In the genomic region with DNA sequence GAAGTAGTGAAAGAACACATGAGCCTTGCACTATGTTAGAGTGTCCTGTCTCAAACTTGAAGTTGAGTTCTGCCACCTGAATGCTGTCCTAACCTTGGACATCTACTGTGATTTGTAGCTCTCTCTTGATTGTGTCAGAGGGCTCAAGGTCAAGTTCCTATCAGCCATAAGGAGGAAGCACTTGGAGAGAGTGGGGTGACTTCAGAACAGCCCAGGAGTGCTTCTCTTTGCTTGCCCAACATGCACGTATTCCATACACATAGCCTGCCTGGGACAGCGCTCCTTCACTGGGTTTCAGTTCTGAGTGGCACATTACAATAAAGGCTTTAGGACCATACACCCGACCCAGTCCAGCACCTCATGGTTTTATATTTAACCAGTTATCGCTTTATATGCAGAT, we compare ENCODE assay signal across 1 mouse cellular context.
TF ChIP-seq lines count a peak whose summit lies in the region.

No protein-coding gene starts in this region.

TF ChIP-seq in CH12.LX, 34 proteins besides CTCF, POLR2A, EP300 and RAD21:
- no peak for TF ChIP-seq MEF2A (IDR thresholded peaks at IDR 0.05; ENCODE audit: borderline replicate concordance, low read depth, low read length)
- no peak for TF ChIP-seq E2F4 (IDR thresholded peaks at IDR 0.05; ENCODE audit: insufficient replicate concordance, low read depth, low read length)
- no peak for TF ChIP-seq ZMIZ1 (IDR thresholded peaks at IDR 0.05; ENCODE audit: low read depth, low read length)
- no peak for TF ChIP-seq TBP (conservative IDR thresholded peaks at IDR 0.05; ENCODE audit: low read depth, low read length)
- no peak for TF ChIP-seq NRF1 (IDR thresholded peaks at IDR 0.05; ENCODE audit: low read depth, low read length)
- TF ChIP-seq MAX (IDR thresholded peaks at IDR 0.05; ENCODE audit: low read length): no peak
- no peak for TF ChIP-seq ZKSCAN1 (IDR thresholded peaks at IDR 0.05; ENCODE audit: borderline replicate concordance, low read depth, low read length)
- no peak for TF ChIP-seq ZC3H11A (IDR thresholded peaks at IDR 0.05; ENCODE audit: low read depth, low read length)
- TF ChIP-seq IRF4 (IDR thresholded peaks at IDR 0.05; ENCODE audit: low read depth, low read length): no peak
- no peak for TF ChIP-seq BHLHE40 (IDR thresholded peaks at IDR 0.05; ENCODE audit: low read depth, low read length)
- TF ChIP-seq MAFK (IDR thresholded peaks at IDR 0.05; ENCODE audit: insufficient replicate concordance, low read length): no peak
- TF ChIP-seq ZNF384 (IDR thresholded peaks at IDR 0.05; ENCODE audit: low read depth, low read length): no peak
- no peak for TF ChIP-seq USF1 (IDR thresholded peaks at IDR 0.05; ENCODE audit: low read depth, low read length)
- TF ChIP-seq CHD1 (IDR thresholded peaks at IDR 0.05; ENCODE audit: low read depth, low read length): no peak
